Mouse (Mus musculus): ENCODE data around the gene Spcs1. TPM values are rescaled to one million over a fixed set of nuclear protein-coding genes. Genes with fewer than 3 reads are reported as not detected.
A peak's percentile ranks its signal among the peaks of the same experiment; 100 is the strongest.

Spcs1 gene
- polyA plus RNA-seq, 1 experiment = 465 TPM

- Histone ChIP-seq H3K4me3 (ENCODE audit: insufficient read depth, low read length) (no peak overlapping the region), H3K4me1 (ENCODE audit: control insufficient read depth, insufficient read depth, low read length) (peaks cover 10% of the 10 kb centered on the region), H3K27ac (ENCODE audit: insufficient read depth, low read length) (no peak overlapping the region)
- TF ChIP-seq CTCF (IDR thresholded peaks at IDR 0.05; ENCODE audit: borderline replicate concordance, insufficient read depth, low read length) (no peak), POLR2A (IDR thresholded peaks at IDR 0.05; ENCODE audit: low read depth, low read length) (no peak)
Observed at GRCm38 (mm10) chr14:31013928-31014327, 12.5 kb upstream of the Spcs1 start.

- Histone ChIP-seq H3K27ac (ENCODE audit: insufficient read depth, low read length) (no peak overlapping the region), H3K4me1 (ENCODE audit: control insufficient read depth, insufficient read depth, low read length) (peaks cover 8% of the 10 kb centered on the region), H3K4me3 (ENCODE audit: insufficient read depth, low read length) (no peak overlapping the region)
- TF ChIP-seq CTCF (IDR thresholded peaks at IDR 0.05; ENCODE audit: borderline replicate concordance, insufficient read depth, low read length) = no peak
- no peak; the same call in 1 of the 2 replicates for TF ChIP-seq POLR2A (IDR thresholded peaks at IDR 0.05; ENCODE audit: low read depth, low read length)
Observed at GRCm38 (mm10) chr14:31011588-31011987, 10.1 kb upstream of the Spcs1 start.

DNA sequence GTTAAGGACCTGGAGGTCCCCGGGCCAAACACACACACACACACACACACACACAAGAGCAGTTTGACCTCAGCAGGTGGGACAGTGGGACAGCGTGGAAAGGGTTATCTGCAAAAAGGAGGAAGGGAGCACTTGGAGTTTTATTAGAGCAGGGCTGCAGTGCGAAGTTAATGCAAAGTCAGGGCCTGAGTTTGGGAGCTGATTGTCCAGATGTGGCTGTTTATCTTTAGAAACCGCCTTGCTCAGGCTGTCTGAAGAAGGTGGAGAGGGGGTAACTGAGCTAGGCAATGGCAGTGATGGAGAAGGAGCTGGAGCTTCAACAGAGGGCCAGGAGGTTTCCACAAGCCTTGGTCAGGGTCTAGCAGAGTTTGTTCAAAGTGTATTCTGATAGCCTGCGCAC is 5.3 kb upstream of the Spcs1 start:
- Histone ChIP-seq H3K4me3 (ENCODE audit: insufficient read depth, low read length) (no peak overlapping the region), H3K27ac (ENCODE audit: insufficient read depth, low read length) (no peak overlapping the region), H3K4me1 (ENCODE audit: control insufficient read depth, insufficient read depth, low read length) (no peaks in the 10 kb centered on the region)
- TF ChIP-seq POLR2A (IDR thresholded peaks at IDR 0.05; ENCODE audit: low read depth, low read length) (no peak), CTCF (IDR thresholded peaks at IDR 0.05; ENCODE audit: borderline replicate concordance, insufficient read depth, low read length) (no peak)

- TF ChIP-seq POLR2A (IDR thresholded peaks at IDR 0.05; ENCODE audit: low read depth, low read length) = no peak
- TF ChIP-seq CTCF (IDR thresholded peaks at IDR 0.05; ENCODE audit: borderline replicate concordance, insufficient read depth, low read length) = no peak
- Histone ChIP-seq H3K4me3 (ENCODE audit: insufficient read depth, low read length) (no peak overlapping the region), H3K27ac (ENCODE audit: insufficient read depth, low read length) (no peak overlapping the region), H3K4me1 (ENCODE audit: control insufficient read depth, insufficient read depth, low read length) (no peaks in the 10 kb centered on the region)
Observed at GRCm38 (mm10) chr14:31004527-31004926, 3.1 kb upstream of the Spcs1 start.

- TF ChIP-seq CTCF (IDR thresholded peaks at IDR 0.05; ENCODE audit: borderline replicate concordance, insufficient read depth, low read length) (no peak), POLR2A (IDR thresholded peaks at IDR 0.05; ENCODE audit: low read depth, low read length) (no peak)
Observed at GRCm38 (mm10) chr14:31000816-31001306, 611 bp downstream of the Spcs1 start.

GRCm38 (mm10) chr14:31000356-31000755 is 1.1 kb downstream of the Spcs1 start:
- Histone ChIP-seq H3K4me1 (ENCODE audit: control insufficient read depth, insufficient read depth, low read length) (no peaks in the 10 kb centered on the region), H3K27ac (ENCODE audit: insufficient read depth, low read length) (no peak overlapping the region), H3K4me3 (ENCODE audit: insufficient read depth, low read length) (peak overlapping the region; percentile 79)
- no peak for TF ChIP-seq POLR2A (IDR thresholded peaks at IDR 0.05; ENCODE audit: low read depth, low read length)
- no peak for TF ChIP-seq CTCF (IDR thresholded peaks at IDR 0.05; ENCODE audit: borderline replicate concordance, insufficient read depth, low read length)

More at GRCm38 (mm10) chr14:31000816-31001306, 611 bp downstream of the Spcs1 start:
- Histone ChIP-seq H3K4me3 (ENCODE audit: insufficient read depth, low read length) (peak overlapping the region; percentile 79), H3K4me1 (ENCODE audit: control insufficient read depth, insufficient read depth, low read length) (no peaks in the 10 kb centered on the region), H3K27ac (ENCODE audit: insufficient read depth, low read length) (peak overlapping the region; percentile 69)

GRCm38 (mm10) chr14:30996417-30996816 is 5.1 kb downstream of the Spcs1 start:
- H3K27ac ChIP-seq (ENCODE audit: insufficient read depth, low read length) = no peak overlapping the region
- H3K4me3 ChIP-seq (ENCODE audit: insufficient read depth, low read length) = no peak overlapping the region
- no peaks in the 10 kb centered on the region for H3K4me1 ChIP-seq (ENCODE audit: control insufficient read depth, insufficient read depth, low read length)
- no peak for TF ChIP-seq CTCF (IDR thresholded peaks at IDR 0.05; ENCODE audit: borderline replicate concordance, insufficient read depth, low read length)
- TF ChIP-seq POLR2A (IDR thresholded peaks at IDR 0.05; ENCODE audit: low read depth, low read length) = no peak

DNA sequence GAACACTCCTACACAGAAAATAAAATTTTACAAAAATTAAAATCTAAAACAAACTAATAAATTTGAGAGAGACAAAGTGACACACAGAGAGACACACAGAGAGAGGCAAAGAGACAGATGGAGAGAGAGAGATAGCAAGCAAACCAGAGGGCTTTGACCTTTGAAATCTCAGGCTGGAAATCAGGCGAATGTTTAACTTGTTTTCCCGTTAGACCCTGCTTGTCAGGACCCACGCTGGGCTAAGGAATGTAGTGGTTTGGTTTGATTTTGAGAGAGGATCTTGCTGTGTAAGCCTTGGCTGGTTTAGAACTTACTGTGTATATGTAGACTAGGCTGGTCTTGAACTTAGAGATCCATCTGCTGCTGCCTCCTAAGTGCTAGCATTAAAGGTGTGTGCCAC is 25.2 kb downstream of the Spcs1 start:
- H3K4me3 ChIP-seq (ENCODE audit: insufficient read depth, low read length) = no peak overlapping the region
- peaks cover 7% of the 10 kb centered on the region; the same call in 1 of the 2 replicates for H3K4me1 ChIP-seq (ENCODE audit: control insufficient read depth, insufficient read depth, low read length)
- TF ChIP-seq POLR2A (IDR thresholded peaks at IDR 0.05; ENCODE audit: low read depth, low read length) = no peak
- TF ChIP-seq CTCF (IDR thresholded peaks at IDR 0.05; ENCODE audit: borderline replicate concordance, insufficient read depth, low read length) = no peak
- H3K27ac ChIP-seq (ENCODE audit: insufficient read depth, low read length) = no peak overlapping the region

GRCm38 (mm10) chr14:30974204-30974603 is 27.3 kb downstream of the Spcs1 start:
- Histone ChIP-seq H3K4me1 (ENCODE audit: control insufficient read depth, insufficient read depth, low read length) (peaks cover 7% of the 10 kb centered on the region; the same call in 1 of the 2 replicates), H3K4me3 (ENCODE audit: insufficient read depth, low read length) (no peak overlapping the region), H3K27ac (ENCODE audit: insufficient read depth, low read length) (peak overlapping the region; percentile 95)
- TF ChIP-seq CTCF (IDR thresholded peaks at IDR 0.05; ENCODE audit: borderline replicate concordance, insufficient read depth, low read length) (no peak), POLR2A (IDR thresholded peaks at IDR 0.05; ENCODE audit: low read depth, low read length) (peak; percentile 44; the same call in 1 of the 2 replicates)

- no peak for TF ChIP-seq POLR2A (IDR thresholded peaks at IDR 0.05; ENCODE audit: low read depth, low read length)
- no peak for TF ChIP-seq CTCF (IDR thresholded peaks at IDR 0.05; ENCODE audit: borderline replicate concordance, insufficient read depth, low read length)
- H3K27ac ChIP-seq (ENCODE audit: insufficient read depth, low read length) = no peak overlapping the region
- H3K4me3 ChIP-seq (ENCODE audit: insufficient read depth, low read length) = no peak overlapping the region
- H3K4me1 ChIP-seq (ENCODE audit: control insufficient read depth, insufficient read depth, low read length) = no peaks in the 10 kb centered on the region
Observed at GRCm38 (mm10) chr14:30960366-30960765, 41.1 kb downstream of the Spcs1 start.
